Mouse (Mus musculus): ENCODE data around the gene Samd4b. TPM values are rescaled to one million over a fixed set of nuclear protein-coding genes. Genes with fewer than 3 reads are reported as not detected.
A peak's percentile ranks its signal among the peaks of the same experiment; 100 is the strongest.

Gene Samd4b
- polyA plus RNA-seq, 1 experiment = 54.1 TPM

DNA sequence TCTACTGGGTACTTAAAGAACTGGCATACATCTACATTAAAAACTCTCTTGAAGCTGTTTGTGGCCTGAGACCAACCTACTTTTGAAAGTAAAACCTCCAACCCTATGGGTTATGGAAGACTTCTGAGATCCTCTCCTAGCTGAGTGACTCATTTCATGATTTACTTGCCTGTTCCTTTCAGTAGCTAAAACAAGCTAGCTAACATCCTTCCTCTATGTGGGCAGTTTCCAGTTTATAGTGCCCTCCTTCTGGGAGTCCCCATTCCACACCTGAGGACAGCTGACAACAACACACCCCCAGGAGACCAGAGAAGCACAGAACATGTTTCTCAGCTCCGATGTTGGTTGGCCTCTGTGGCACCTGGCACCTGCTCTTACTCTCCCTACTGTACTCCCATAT, 174.9 kb downstream of the Samd4b start:
- 73% methylated on average over 1 of the region's 1 CpGs for WGBS
- H3K27me3 ChIP-seq (ENCODE audit: control insufficient read depth, insufficient read depth, low read length) = no peaks in the 10 kb centered on the region
- TF ChIP-seq CTCF (IDR thresholded peaks at IDR 0.05; ENCODE audit: borderline replicate concordance, insufficient read depth, low read depth, low read length) = no peak
- no peak for TF ChIP-seq POLR2A (IDR thresholded peaks at IDR 0.05; ENCODE audit: borderline replicate concordance, insufficient read depth, low read length)
- H3K27ac ChIP-seq (ENCODE audit: insufficient read depth, low read length) = no peak overlapping the region
- H3K4me3 ChIP-seq (replicated peaks; ENCODE audit: insufficient read depth, low read depth, low read length) = no peak overlapping the region
- peaks cover 3% of the 10 kb centered on the region; the same call in 1 of the 2 replicates for H3K4me1 ChIP-seq (ENCODE audit: control insufficient read depth, insufficient read depth, low read length)
- no peak for DNase-seq

DNA sequence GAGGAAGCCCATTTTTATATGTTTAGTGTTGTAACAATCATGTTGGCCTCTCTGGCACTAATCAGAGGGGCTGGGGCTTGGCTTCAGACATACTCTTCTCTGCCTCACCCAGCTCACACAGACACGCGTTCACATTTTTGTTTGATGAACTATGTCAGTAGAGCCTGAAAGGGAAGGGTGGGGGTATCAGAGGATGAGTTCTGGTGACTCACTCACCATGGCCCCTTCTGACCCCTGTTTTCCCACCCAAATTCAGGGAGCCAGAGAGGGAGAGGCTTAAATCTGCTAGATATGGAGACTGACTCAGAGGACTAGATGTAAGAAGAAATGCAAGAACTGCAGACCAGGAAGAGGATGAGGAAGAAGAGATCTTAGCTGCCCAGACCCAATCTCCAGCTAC, 178.5 kb downstream of the Samd4b start:
- H3K27ac ChIP-seq (ENCODE audit: insufficient read depth, low read length) = no peak overlapping the region
- no peak for DNase-seq
- no peak overlapping the region for H3K4me3 ChIP-seq (replicated peaks; ENCODE audit: insufficient read depth, low read depth, low read length)
- no peak for TF ChIP-seq POLR2A (IDR thresholded peaks at IDR 0.05; ENCODE audit: borderline replicate concordance, insufficient read depth, low read length)
- no peak for TF ChIP-seq CTCF (IDR thresholded peaks at IDR 0.05; ENCODE audit: borderline replicate concordance, insufficient read depth, low read depth, low read length)
- H3K27me3 ChIP-seq (ENCODE audit: control insufficient read depth, insufficient read depth, low read length) = no peaks in the 10 kb centered on the region
- H3K4me1 ChIP-seq (ENCODE audit: control insufficient read depth, insufficient read depth, low read length) = no peaks in the 10 kb centered on the region; the same call in 1 of the 2 replicates
- 85% methylated on average over 2 of the region's 2 CpGs for WGBS

DNA sequence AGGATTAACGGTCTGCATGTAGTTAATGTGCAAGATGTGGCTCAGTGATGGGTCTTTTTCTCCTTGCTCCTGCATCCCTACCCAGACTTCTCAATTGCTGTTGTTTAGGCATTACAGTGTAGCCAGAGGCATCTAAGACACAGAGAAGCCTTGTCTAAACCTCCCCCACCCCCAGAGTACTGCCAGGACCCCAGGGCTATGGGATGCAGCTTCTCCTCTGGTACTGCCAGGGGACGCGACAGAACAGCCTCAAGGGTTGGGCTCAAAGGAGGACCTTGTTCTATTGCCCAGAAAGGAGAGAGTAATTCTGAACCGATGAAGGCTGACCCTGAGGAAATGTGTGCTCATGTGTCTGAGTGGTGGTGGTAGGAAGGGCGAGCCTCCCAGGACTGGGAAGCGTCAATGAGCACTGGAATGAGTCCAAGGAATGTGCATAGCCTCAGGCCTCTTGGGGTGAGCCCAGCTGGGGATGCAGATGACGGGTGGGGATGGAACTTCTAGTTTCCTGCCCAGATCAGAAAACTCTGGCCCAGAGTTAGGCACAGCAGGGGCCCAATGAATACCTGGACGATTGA, 179.8 kb downstream of the Samd4b start:
- H3K4me1 ChIP-seq (ENCODE audit: control insufficient read depth, insufficient read depth, low read length) = no peaks in the 10 kb centered on the region; the same call in 1 of the 2 replicates
- H3K27me3 ChIP-seq (ENCODE audit: control insufficient read depth, insufficient read depth, low read length) = no peaks in the 10 kb centered on the region
- 37% methylated on average over 8 of the region's 8 CpGs for WGBS
- H3K4me3 ChIP-seq (replicated peaks; ENCODE audit: insufficient read depth, low read depth, low read length) = no peak overlapping the region
- peak in 1 of 2 experiments; percentile 34 for DNase-seq
- no peak overlapping the region for H3K27ac ChIP-seq (ENCODE audit: insufficient read depth, low read length)
- TF ChIP-seq POLR2A (IDR thresholded peaks at IDR 0.05; ENCODE audit: borderline replicate concordance, insufficient read depth, low read length) (no peak), CTCF (IDR thresholded peaks at IDR 0.05; ENCODE audit: borderline replicate concordance, insufficient read depth, low read depth, low read length) (no peak)

DNA sequence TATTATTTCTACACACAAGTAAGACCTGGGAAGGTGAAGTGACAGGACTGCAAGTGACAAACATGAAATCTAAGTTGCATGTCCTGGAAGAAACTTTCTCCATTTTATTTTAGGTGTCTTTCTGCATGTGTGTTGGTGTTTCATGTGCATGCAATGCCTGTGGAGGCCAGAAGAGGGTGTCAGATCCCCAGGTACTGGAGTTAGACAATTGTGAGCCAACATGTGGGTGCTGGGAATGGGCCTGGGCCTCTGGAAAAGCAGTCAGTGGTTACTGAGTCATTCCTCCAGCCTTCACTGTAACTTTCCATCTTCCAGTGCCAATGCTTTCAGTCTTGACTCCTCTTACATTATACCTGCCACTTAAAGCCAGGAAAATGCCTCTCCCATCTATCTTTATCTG, 180.6 kb downstream of the Samd4b start:
- H3K27me3 ChIP-seq (ENCODE audit: control insufficient read depth, insufficient read depth, low read length) = no peaks in the 10 kb centered on the region

DNA sequence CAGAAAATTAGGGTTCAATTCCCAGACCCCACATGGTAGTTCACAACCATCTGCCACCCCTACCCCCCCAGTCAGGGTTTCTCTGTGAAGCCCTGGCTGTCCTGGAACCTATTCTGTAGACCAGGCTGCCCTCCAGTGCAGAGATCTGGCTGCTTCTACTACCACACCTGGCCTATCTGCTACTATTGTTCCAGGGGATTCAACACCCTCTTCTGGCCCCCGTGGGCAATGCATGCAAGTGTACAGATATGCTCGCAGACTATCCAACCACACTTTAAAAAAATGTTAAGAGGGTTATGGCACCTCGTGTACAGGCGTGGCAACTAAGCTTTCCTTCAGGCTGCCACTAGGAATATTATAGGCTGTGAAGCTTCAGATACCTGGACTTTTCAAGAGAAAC, 185.1 kb downstream of the Samd4b start:
- Histone ChIP-seq H3K4me3 (replicated peaks; ENCODE audit: insufficient read depth, low read depth, low read length) (no peak overlapping the region), H3K27ac (ENCODE audit: insufficient read depth, low read length) (no peak overlapping the region), H3K27me3 (ENCODE audit: control insufficient read depth, insufficient read depth, low read length) (no peaks in the 10 kb centered on the region), H3K4me1 (ENCODE audit: control insufficient read depth, insufficient read depth, low read length) (no peaks in the 10 kb centered on the region)
- DNase-seq = no peak
- TF ChIP-seq CTCF (IDR thresholded peaks at IDR 0.05; ENCODE audit: borderline replicate concordance, insufficient read depth, low read depth, low read length) (no peak), POLR2A (IDR thresholded peaks at IDR 0.05; ENCODE audit: borderline replicate concordance, insufficient read depth, low read length) (no peak)
- WGBS = 88% methylated on average over 4 of the region's 4 CpGs

More for the DNA sequence above, 180.6 kb downstream of the Samd4b start:
- no peak for DNase-seq
- Histone ChIP-seq H3K27ac (ENCODE audit: insufficient read depth, low read length) (no peak overlapping the region), H3K4me3 (replicated peaks; ENCODE audit: insufficient read depth, low read depth, low read length) (no peak overlapping the region), H3K4me1 (ENCODE audit: control insufficient read depth, insufficient read depth, low read length) (no peaks in the 10 kb centered on the region; the same call in 1 of the 2 replicates)
- TF ChIP-seq POLR2A (IDR thresholded peaks at IDR 0.05; ENCODE audit: borderline replicate concordance, insufficient read depth, low read length) (no peak), CTCF (IDR thresholded peaks at IDR 0.05; ENCODE audit: borderline replicate concordance, insufficient read depth, low read depth, low read length) (no peak)

DNA sequence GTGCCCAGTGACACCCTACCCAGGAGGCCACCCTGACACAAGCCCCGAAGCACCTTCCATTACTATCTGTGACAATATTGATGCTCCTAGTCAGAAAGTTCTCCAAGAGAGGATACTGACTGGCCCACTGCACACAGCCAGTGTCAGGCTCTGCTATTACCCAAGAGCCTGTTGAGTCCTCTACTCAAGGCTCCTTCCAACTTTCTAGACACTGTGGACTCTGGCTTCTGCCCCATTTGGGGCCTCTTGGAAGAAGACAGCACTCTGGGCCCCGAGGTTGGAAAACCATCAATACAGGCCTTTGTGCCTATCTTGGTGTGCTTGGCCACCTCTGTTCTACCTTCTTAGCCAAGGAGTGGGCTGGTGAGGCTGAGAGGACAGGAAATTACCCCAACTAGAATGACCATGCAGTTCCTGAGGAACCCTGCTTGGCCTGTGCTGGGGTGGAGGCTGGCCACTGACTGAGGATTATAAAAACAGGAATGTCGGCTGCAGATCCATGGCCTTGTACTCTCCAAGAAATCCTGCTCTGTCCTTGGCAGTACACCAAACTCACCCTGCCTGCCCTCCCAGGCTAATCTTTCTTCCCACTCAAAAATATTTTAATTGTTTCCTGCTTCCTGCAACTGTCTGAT, 187.0 kb downstream of the Samd4b start:
- Histone ChIP-seq H3K4me3 (replicated peaks; ENCODE audit: insufficient read depth, low read depth, low read length) (no peak overlapping the region), H3K27me3 (ENCODE audit: control insufficient read depth, insufficient read depth, low read length) (no peaks in the 10 kb centered on the region), H3K27ac (ENCODE audit: insufficient read depth, low read length) (no peak overlapping the region), H3K4me1 (ENCODE audit: control insufficient read depth, insufficient read depth, low read length) (no peaks in the 10 kb centered on the region)
- no peak for TF ChIP-seq CTCF (IDR thresholded peaks at IDR 0.05; ENCODE audit: borderline replicate concordance, insufficient read depth, low read depth, low read length)
- TF ChIP-seq POLR2A (IDR thresholded peaks at IDR 0.05; ENCODE audit: borderline replicate concordance, insufficient read depth, low read length) = no peak
- 60% methylated on average over 3 of the region's 3 CpGs for WGBS
- DNase-seq = peak in 1 of 2 experiments; percentile 38

DNA sequence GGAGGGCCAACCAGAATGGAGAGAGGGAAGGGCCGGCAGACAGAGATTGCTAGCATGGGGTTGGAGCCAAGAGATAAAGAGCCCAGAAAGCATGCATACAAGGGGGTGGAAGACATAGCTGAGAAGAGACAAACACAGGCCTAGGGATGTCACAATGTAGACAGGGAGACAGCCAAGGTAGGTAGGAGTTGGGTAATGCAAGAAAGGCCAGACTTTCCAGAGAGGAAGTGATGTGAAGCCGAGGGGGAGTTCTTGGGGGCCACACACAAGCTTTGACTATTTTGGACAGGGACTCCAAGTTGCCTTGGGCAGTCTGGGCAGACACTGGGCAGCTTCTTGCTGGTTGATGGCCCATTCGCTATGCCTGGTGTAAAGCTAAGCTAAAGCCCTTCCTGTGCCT, 196.0 kb downstream of the Samd4b start:
- TF ChIP-seq CTCF (IDR thresholded peaks at IDR 0.05; ENCODE audit: borderline replicate concordance, insufficient read depth, low read depth, low read length) (no peak), POLR2A (IDR thresholded peaks at IDR 0.05; ENCODE audit: borderline replicate concordance, insufficient read depth, low read length) (no peak)
- Histone ChIP-seq H3K4me1 (ENCODE audit: control insufficient read depth, insufficient read depth, low read length) (no peaks in the 10 kb centered on the region), H3K27ac (ENCODE audit: insufficient read depth, low read length) (no peak overlapping the region), H3K27me3 (ENCODE audit: control insufficient read depth, insufficient read depth, low read length) (no peaks in the 10 kb centered on the region), H3K4me3 (replicated peaks; ENCODE audit: insufficient read depth, low read depth, low read length) (no peak overlapping the region)
- DNase-seq = no peak
- WGBS = 58% methylated on average over 3 of the region's 3 CpGs

DNA sequence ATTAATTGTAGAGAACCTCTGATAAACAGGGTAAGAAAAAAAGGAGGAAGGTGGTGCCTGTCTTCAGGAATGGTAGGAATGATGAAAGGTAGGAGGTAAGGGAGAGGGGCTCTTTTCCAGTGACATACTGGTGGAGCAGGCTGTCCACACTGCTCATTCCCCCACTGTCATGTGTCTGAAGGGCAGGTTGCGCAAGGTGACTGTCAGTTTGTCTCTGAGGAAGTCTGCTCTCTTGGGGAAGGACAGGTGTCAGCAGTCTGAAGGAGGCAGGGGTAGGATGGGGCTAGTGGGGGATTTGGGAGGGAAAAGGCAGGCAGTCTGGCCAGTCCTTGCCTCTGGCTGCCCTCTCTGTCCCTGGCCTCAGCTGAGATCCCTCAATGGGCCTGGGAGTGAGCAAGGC, 196.9 kb downstream of the Samd4b start:
- H3K27ac ChIP-seq (ENCODE audit: insufficient read depth, low read length) = no peak overlapping the region
- H3K4me3 ChIP-seq (replicated peaks; ENCODE audit: insufficient read depth, low read depth, low read length) = no peak overlapping the region
- no peaks in the 10 kb centered on the region for H3K4me1 ChIP-seq (ENCODE audit: control insufficient read depth, insufficient read depth, low read length)
- H3K27me3 ChIP-seq (ENCODE audit: control insufficient read depth, insufficient read depth, low read length) = no peaks in the 10 kb centered on the region
- TF ChIP-seq POLR2A (IDR thresholded peaks at IDR 0.05; ENCODE audit: borderline replicate concordance, insufficient read depth, low read length) = no peak
- 100% methylated on average over 1 of the region's 1 CpGs for WGBS
- DNase-seq = no peak
